Mouse (Mus musculus) kidney, postnatal 10 days (tissue): ENCODE measurements at regions not wholly inside any gene's neighbourhood (a gene's known extent, or its start where the extent isn't known, plus 50 kb on each side); places are given as distances from the start of the nearest gene placed in this dataset.
"Not testable (repeated sequence)": the region's sequence is repeated elsewhere in the genome, so short reads cannot be mapped to it uniquely, and the experiment has no call there.

Experiments
- DNase-seq: peaks from one replicate; pipeline ENCODE4 v3.0.0; 2021; ENCODE audit warnings: mixed read lengths

- no peak for DNase-seq
These were observed 65.4 kb downstream of the Chst1 start for GRCm38 (mm10) chr2:92664939-92665338.

- DNase-seq, result peak; percentile 72
These were observed 67.7 kb downstream of the Chst1 start for GRCm38 (mm10) chr2:92667192-92667591.

- DNase-seq, result peak; percentile 51
These were observed 68.2 kb downstream of the Chst1 start for GRCm38 (mm10) chr2:92667756-92668155.

- not testable (repeated sequence) for DNase-seq
These were observed 70.0 kb downstream of the Chst1 start for GRCm38 (mm10) chr2:92669431-92670081.

- DNase-seq, result peak; percentile 87
These were observed 72.1 kb downstream of the Chst1 start for GRCm38 (mm10) chr2:92671586-92671985.

GRCm38 (mm10) chr2:92672106-92672505 lies 72.6 kb downstream of the Chst1 start:
- no peak for DNase-seq

- DNase-seq, result peak; percentile 27
These were observed 73.7 kb downstream of the Chst1 start for GRCm38 (mm10) chr2:92673064-92673813.

- no peak for DNase-seq
These were observed 74.4 kb downstream of the Chst1 start for GRCm38 (mm10) chr2:92673931-92674330.

GRCm38 (mm10) chr2:92675247-92675646 lies 75.7 kb downstream of the Chst1 start:
- no peak for DNase-seq

- no peak for DNase-seq
These were observed 78.9 kb downstream of the Chst1 start for GRCm38 (mm10) chr2:92678276-92678930.

GRCm38 (mm10) chr2:92678999-92679704 lies 79.6 kb downstream of the Chst1 start:
- no peak for DNase-seq

GRCm38 (mm10) chr2:92682256-92682655 lies 82.7 kb downstream of the Chst1 start:
- no peak for DNase-seq

- DNase-seq, result peak; percentile 45
These were observed 88.2 kb downstream of the Chst1 start for GRCm38 (mm10) chr2:92687702-92688101.

- peak; percentile 16 for DNase-seq
These were observed 89.7 kb downstream of the Chst1 start for GRCm38 (mm10) chr2:92689203-92689602.

- DNase-seq, result no peak
These were observed 90.8 kb downstream of the Chst1 start for GRCm38 (mm10) chr2:92690304-92690703.

- no peak for DNase-seq
These were observed 91.9 kb downstream of the Chst1 start for GRCm38 (mm10) chr2:92691438-92691837.

- DNase-seq, result no peak
These were observed 93.1 kb downstream of the Chst1 start for GRCm38 (mm10) chr2:92692623-92693022.

- DNase-seq, result no peak
These were observed 93.5 kb downstream of the Chst1 start for GRCm38 (mm10) chr2:92693024-92693423.

- DNase-seq, result no peak
These were observed 95.3 kb downstream of the Chst1 start for GRCm38 (mm10) chr2:92694797-92695196.

- DNase-seq, result no peak
These were observed 96.4 kb downstream of the Chst1 start for GRCm38 (mm10) chr2:92695869-92696268.

- no peak for DNase-seq
These were observed 98.2 kb downstream of the Chst1 start for GRCm38 (mm10) chr2:92697721-92698120.

- no peak for DNase-seq
These were observed 99.9 kb downstream of the Chst1 start for GRCm38 (mm10) chr2:92699360-92699759.

GRCm38 (mm10) chr2:92704035-92704434 lies 104.5 kb downstream of the Chst1 start:
- no peak for DNase-seq
